Mouse (Mus musculus) left cerebral cortex, adult 2 months (tissue): ENCODE results near the gene Gm826. TPM values are rescaled to one million over a fixed set of nuclear protein-coding genes. Genes with fewer than 3 reads are reported as not detected.

ENCODE experiments used
- DNase-seq, 2 experiments: peaks; one replicate each; pipeline ENCODE4 v3.0.0; 2021 to 2022; ENCODE audit warnings: low spot score in 2 of 2, mixed read lengths in 1 of 2; ENCODE audit errors: extremely low spot score in 1 of 2
- H3K27ac ChIP-seq: fragments of 200-600 bp; 2 replicates; pipeline ENCODE4 v1.8.1; 2022
- H3K4me3 ChIP-seq: fragments of 200-600 bp; 2 replicates; pipeline ENCODE4 v1.8.1; 2022
- CTCF ChIP-seq: fragments of 200-600 bp; IDR thresholded peaks from 2 replicates; pipeline ENCODE4 v1.8.1; 2022; ENCODE audit warnings: antibody characterized with exemption, mild to moderate bottlenecking, moderate library complexity
- intact Hi-C: fragments of 180-260 bp; cut with DNase I; formaldehyde crosslinking; loops from one replicate; pipeline ENCODE4 v1.15.1; 2025
- total RNA-seq, 2 experiments: library from RNA; stranded (reverse); gene quantifications; 2 replicates each; pipeline ENCODE4 v1.2.3; 2021

The Gm826 gene
- total RNA-seq, 2 experiments from 2014 or later: not detected

DNA sequence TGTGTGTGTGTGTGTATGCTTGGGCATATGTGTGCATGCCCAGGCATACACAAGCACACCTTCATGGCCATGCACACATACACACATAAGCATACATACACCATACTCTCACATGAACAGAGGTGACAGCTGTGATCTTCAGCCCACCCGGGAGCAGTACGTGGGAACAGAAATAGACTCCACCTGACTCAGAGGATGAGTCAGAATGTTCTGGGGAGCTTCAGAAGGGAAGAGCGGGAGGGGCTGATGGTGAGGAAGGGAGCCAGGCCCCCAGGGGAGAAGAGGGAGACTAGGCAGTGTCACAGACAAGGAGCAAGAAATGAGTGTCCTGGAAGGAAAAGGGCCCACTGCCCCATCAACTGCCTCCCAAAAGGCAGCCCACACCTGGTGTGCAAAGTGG, 72.4 kb downstream of the Gm826 start:
- no peak for TF ChIP-seq CTCF
- H3K4me3 ChIP-seq: no peak overlapping the region
- DNase-seq: peak; percentile 36 to 39
- H3K27ac ChIP-seq: no peak overlapping the region
- intact Hi-C loops: no loop called here

Other genes starting within 250 kb of the Gm826 start
- 10 to 100 TPM; 20.3 to 20.6 TPM for gene Mafb, start 32.9 kb upstream of the Gm826 start, total RNA-seq